Mouse (Mus musculus): ENCODE measurements around the gene Rap2b. TPM values are rescaled to one million over a fixed set of nuclear protein-coding genes. Genes with fewer than 3 reads are reported as not detected.
A peak's percentile ranks its signal among the peaks of the same experiment; 100 is the strongest.

Gene Rap2b
- total RNA-seq, 2 experiments from 2014 or later: 1.4 to 1.7 TPM

DNA sequence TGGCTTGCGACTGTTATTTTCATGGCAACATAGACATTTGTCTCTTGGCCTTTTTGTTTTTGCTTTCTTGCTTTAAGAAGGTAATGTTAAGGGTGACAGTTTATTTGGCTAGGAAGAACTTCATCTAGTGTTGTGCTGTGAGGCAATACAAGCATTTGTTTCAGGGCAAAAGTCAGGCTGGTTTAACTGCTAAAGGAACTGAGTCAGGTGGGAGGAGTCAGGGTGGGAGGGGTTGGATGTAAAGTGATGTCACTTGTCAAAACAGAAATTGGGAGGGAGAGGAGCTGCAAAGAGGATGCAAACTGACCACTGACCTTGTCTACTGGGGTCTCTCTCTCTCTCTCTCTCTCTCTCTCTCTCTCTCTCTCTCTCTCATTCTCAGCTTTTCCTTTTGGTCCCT lies 7.0 kb downstream of the Rap2b start:
- no peak for ATAC-seq (replicated peaks; ENCODE audit: low FRiP score, poor library complexity, severe bottlenecking)

DNA sequence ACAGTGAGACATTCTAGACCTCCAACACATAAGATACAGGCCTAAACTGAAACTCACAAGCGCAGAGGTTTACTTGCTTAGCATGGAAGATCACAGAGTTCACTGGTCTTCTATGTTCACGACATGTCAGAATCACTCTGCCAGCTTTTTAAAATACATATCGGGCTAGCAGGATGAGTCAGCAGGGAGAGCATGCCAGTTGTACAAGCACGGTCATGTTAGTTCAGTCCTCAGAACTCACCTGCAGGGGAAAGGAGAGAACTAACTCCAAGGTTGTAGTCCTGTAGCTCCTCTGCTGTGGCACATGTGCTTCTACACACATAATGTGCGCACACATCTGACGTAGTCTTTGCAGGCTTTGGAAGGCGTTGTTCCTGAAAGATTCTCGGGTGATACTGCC lies 14.6 kb downstream of the Rap2b start:
- ATAC-seq (replicated peaks; ENCODE audit: low FRiP score, poor library complexity, severe bottlenecking): no peak

DNA sequence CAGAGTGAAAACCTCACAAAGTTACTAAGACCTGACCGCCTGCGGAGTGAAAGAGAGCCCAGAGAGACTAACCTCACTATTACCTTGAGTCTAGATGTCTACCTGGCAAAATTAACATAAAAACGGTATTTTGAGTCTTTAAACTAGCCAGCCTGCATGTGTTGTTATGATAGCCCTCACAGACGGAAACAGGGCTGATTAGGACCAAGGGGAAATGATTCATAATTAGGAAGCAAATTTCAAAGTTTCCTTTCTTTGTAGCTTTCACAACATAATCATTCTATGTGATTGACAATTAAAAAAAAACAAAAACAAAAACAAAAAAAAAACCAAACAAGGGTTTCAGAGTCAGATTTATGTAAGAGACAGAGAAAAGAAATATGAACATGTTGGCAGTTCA lies 24.9 kb downstream of the Rap2b start:
- no peak for ATAC-seq (replicated peaks; ENCODE audit: low FRiP score, poor library complexity, severe bottlenecking)

DNA sequence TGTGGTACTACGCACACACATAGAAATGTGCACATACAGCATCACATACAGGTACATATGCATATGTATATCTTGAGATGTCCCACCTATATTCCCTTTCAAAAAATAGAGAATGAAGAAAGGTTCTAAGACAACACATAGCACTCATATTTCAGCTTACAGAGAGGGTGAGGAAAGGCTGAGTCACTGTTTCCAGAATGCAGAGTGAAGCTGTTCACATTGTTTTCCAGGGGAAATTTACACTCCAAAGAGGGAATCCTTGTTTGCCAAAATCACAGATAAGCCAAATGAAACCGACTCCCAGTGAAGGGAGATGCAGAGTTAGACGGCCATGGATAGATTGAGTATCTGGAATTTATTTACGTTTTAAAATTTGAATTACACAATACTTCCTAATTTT lies 30.1 kb downstream of the Rap2b start:
- no peak for ATAC-seq (replicated peaks; ENCODE audit: low FRiP score, poor library complexity, severe bottlenecking)

DNA sequence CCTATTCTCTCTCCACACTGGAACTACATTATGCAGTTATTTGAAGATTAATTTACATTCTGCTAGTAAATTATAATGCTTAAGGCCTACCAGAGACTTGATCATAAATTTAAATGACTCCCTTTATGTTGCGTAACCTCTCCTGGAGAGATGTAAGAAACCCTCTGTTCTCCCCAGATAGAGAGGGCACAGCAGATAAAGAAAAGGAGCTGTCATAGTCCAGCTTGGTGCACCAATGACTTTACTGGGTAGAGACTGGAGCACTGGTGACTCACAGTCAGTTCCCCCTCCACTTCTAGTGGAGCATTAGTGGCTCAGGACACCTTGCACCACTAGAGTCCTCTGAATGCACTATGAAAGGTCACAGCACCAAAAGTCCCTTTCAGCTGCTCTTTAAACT lies 31.4 kb downstream of the Rap2b start:
- peak; percentile 87 for ATAC-seq (replicated peaks; ENCODE audit: low FRiP score, poor library complexity, severe bottlenecking)

DNA sequence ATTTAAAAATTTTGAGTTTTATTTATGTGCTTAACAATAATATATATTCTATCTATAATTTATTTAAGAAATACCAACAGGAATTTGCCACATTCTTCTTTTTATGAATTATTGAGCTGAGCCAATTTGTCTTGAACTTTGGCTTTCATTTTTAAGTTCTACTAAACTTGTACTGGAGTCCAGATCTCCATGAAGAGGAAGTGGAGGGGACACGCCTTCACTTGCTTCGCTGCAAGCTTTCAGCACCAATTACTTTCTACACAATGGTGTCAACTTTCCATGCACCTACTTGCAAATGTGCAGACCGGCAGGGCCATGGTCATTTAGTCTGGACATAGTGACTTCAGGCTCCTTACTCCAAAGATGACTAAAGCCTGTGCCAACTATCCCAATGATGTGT lies 32.1 kb downstream of the Rap2b start:
- ATAC-seq (replicated peaks; ENCODE audit: low FRiP score, poor library complexity, severe bottlenecking): no peak

DNA sequence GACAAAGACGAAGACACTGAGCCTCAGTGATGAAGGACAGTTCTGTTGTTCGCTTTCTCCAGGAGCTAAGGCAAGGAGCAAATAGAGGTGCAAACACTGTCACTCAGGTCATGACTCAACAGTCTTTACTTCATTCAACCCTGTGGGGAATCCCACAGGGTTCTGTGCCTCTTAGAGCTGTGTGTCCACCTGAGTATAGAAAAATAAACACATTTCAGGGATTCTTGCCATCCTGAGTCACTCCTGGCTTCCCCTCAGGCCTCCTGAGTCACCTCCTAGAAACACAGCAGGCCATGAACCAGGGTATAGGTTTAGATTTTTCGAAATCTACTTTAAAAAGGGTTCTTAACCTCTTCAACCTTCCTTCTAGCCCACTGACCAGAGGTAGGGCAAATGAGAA lies 33.9 kb downstream of the Rap2b start:
- no peak for ATAC-seq (replicated peaks; ENCODE audit: low FRiP score, poor library complexity, severe bottlenecking)

DNA sequence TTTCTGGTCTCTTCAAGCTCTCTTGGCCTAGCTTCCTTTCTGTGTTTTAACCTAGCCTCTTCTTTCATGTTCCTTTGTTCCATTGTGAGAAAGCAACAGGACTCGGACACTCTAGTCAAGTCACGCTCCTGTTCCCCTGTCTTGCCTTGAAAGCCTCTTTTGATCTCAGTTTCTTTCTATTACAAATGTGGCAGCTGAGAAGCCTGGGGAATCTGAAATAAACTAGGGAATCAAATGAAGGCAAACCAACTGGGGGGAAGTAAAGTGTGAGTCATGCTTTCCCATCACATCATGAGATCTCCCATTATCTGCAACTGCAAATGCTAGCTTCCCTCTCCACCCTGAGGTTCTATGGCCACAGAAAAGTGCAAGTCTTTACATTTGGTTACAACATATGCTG lies 35.3 kb downstream of the Rap2b start:
- ATAC-seq (replicated peaks; ENCODE audit: low FRiP score, poor library complexity, severe bottlenecking): no peak

DNA sequence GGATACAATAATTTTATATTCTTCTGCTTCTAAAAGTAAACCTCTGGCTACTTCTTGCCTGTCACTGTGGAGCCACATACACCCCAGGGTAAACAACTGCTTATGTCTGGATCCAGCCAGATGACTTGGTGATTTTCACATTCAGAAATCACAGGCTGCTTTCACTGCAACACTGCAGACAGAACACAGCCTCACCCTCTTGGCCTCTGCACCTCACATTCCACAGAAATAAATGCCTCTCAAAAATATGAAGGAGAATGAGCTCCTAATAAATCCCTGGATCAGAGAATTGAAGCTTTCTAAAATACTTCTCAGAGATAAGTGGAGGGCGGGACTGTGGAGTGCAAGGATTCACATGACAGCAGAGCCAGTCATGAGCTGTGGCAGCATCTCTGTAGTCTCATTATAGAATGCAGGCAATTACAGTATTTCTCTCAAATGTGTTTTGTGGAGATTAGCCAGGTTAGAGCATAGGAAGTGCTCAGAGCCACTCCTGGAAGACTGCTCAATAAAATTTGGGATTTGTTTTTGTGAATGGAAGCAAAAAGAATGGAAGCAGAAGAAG lies 39.5 kb downstream of the Rap2b start:
- no peak for ATAC-seq (replicated peaks; ENCODE audit: low FRiP score, poor library complexity, severe bottlenecking)

DNA sequence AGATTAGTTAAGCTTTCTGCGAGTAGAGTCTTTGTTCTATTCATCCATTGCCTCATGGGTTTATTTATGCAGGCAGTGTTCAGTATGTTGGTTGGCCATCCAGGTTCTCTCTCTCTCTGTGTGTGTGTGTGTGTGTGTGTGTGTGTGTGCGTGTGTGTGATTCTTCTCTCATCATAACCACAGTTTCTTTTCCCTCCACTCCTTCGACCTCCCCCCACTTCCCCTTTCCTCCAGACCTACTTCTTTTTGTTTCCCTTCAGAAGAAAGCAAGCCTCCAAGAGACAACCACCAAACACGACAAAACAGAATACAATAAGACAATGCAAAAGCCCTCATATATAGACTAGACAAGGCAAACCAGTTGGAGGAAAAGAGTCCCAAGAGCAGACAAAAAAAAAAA lies 45.5 kb downstream of the Rap2b start:
- ATAC-seq (replicated peaks; ENCODE audit: low FRiP score, poor library complexity, severe bottlenecking): no peak

DNA sequence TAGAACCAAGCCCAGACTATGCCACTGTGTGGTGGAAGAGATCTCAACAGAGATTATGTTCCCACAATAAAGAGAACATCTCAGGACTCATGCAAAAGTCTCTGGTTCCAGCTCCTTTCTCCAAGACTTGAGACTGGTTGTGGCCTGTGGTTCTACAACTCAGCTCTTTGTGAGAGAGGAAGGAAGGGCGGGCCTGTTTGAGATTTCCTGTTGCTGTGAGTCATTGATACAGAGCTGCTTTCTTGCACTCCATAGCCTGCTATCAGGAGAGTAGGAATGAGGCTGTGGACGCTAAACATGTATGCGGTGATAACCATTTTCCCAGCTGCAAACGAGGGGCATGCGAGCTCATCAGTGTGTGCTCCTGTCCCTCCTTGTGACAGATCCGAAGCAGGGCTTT lies 48.2 kb downstream of the Rap2b start:
- no peak for ATAC-seq (replicated peaks; ENCODE audit: low FRiP score, poor library complexity, severe bottlenecking)

DNA sequence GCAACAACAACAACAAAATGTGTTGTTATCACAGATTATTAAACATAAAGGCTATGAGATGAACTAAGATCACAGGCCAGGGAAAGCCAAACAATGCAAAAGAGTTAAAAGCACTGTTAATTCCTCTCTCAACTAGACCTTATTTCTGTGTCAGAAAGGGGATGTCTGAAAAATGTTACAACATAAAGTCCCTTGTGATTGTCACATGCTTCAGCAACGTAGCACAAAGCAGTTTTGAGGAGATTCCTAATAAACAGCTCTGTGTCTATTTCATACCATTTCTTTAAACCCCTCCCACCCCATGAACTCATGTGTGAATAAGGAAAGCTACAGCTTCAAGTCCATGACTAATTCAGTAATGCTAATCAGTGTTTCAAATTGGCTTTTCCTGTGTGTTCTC lies 54.4 kb downstream of the Rap2b start:
- ATAC-seq (replicated peaks; ENCODE audit: low FRiP score, poor library complexity, severe bottlenecking): no peak

Other genes with a start within 250 kb of the Rap2b start
- gene B430305J03Rik, start 4.3 kb downstream of the Rap2b start, total RNA-seq (2015; ENCODE audit: low replicate concordance): not detected in 2 replicates
- gene B430305J03Rik, start 4.3 kb downstream of the Rap2b start, total RNA-seq (2017; ENCODE audit: low replicate concordance): 0.08 TPM in 1 of 2 replicates, not detected in the other